Mouse (Mus musculus) ES-Bruce4 (cell line): ENCODE data around the gene Uncx.

Experiments
- CTCF ChIP-seq: IDR thresholded peaks from one replicate; pipeline ENCODE4 v1.8.1; 2011; ENCODE audit warnings: low read depth, low read length
- EP300 ChIP-seq: IDR thresholded peaks from 2 replicates; pipeline ENCODE4 v1.6.1; 2011; ENCODE audit warnings: low read depth, low read length; ENCODE audit not compliant: insufficient read depth
- POLR2A ChIP-seq: IDR thresholded peaks from one replicate; pipeline ENCODE4 v1.8.1; 2011; ENCODE audit warnings: low read length; ENCODE audit not compliant: insufficient read depth

DNA sequence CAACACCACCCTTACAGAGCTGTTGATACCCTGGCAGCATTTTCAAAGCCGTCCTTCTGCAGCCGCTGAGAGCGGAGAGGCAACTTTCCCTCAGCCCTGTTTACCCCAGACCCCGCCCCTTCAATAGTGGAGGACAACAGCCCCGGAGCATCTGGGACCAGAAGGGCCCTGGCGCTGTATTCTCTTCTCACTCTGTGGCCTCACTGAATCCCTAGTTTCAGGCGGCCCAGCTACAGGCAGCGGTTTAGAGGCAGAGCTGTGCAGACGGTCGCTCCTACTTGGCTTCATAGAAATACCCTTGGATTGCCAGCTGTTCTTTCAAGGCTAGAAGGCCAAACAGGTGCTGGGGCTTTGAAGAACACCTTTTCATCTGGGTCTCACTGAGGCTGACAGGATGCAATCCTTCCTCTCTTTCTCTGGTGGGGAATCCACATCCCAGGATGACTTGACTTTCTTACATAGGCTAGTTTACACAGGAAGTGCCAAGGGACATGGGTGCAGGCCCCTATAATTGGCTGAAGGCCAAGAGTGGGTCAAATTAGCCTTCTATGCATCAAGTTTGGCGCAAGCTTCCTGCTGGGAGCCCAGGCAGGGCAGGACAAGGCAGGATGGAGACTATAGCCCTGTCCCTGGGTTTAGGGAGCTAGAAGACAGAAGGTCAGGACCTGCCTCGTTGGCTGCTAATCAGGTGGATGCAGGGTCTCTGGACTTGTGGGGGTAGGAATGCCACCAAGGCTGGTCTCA, 15.8 kb downstream of the Uncx start:
- no peak for TF ChIP-seq POLR2A
- no peak for TF ChIP-seq CTCF
- TF ChIP-seq EP300, result no peak
